Mouse (Mus musculus) MN1 (cell line): ENCODE data around the gene Lsp1.

Experiments used
- DNase-seq: peaks from one replicate; pipeline ENCODE4 v3.0.0-alpha.2; 2016; ENCODE audit warnings: low spot score

The Lsp1 gene

GRCm38 (mm10) chr7:142505942-142506341 is 45.3 kb downstream of the Lsp1 start:
- peak; percentile 21 for DNase-seq

DNA sequence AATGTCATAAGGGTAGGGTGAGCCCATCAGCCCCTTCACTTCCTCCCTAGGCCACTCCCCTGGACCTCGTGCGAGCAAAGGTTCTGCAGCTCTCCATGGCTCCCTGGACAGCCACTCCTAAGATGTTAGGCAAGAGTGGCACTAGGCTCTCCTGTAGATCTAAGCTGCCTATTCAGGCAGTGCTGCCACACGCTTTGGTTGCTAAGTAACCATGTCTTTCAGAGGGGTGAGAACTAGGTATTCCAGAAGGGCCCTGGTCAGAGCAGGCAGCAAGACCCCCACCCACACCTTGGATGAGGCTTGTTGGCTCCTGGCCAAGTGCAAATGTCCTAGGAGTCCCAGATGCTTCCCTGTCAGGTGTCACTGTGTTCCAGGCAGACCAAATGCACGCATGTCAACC is 45.9 kb downstream of the Lsp1 start:
- DNase-seq: peak; percentile 25

- no peak for DNase-seq
Measured at GRCm38 (mm10) chr7:142507453-142507852, 46.8 kb downstream of the Lsp1 start.

DNA sequence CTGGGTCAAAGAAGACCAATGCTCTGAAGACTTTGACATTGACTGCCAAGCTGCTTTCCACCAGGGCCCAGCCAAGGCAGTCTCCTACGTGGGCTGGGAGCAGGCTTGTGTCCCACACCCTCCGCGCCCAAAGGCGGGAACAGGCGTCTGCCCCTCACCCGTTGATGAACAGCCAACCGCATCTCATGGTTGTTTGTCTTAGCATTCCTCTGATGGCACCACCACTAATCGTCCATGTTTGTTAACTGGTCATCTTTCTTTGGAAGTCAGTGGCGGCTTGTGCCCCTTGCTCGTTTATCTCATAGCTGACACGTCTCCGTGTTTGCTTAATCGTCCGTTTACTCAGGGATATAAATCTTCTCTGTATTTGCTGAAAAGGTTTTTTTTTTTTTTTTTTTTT is 48.9 kb downstream of the Lsp1 start:
- no peak for DNase-seq

GRCm38 (mm10) chr7:142510021-142510777 is 49.6 kb downstream of the Lsp1 start:
- no peak for DNase-seq

DNA sequence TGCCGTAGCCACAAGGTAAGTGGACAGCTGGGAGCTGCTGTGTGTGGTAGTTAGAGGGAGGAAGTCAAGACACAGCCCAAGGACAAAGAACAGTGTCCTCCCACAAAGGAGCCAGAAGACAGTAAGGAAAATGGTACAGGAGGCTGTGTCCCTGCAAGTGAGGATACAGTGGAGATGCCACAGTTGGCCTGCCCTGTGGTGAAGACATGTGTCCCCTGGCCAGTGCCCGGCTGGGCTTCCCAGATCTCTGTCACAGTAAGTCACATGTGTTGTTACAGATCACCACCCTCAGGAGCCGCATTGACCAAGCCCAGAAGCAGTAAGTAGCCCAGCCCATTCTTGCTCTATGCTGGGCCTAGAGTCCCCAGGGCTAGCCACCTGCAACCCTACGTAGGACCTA is 53.4 kb downstream of the Lsp1 start:
- DNase-seq: no peak

GRCm38 (mm10) chr7:142516221-142516978 is 55.8 kb downstream of the Lsp1 start:
- no peak for DNase-seq

DNA sequence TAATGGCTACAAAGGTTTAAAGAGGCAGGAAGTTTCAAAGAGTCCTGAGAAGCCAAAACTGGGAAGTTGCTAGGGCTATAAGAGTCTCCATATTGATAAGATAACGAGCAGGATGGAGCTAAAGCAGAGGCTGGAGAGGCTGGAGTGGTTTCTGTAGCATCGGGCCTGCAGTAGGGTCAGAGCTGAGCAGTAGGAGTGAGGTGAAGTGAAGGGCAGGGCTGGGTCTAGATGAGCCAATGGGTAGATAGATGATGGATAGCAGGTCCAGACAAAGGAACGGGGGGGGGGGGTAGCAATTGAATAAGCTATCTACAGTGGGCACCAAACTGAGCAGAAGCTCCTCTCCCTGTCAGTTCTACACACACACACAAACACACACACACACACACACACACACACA is 56.9 kb downstream of the Lsp1 start:
- DNase-seq: no peak

DNA sequence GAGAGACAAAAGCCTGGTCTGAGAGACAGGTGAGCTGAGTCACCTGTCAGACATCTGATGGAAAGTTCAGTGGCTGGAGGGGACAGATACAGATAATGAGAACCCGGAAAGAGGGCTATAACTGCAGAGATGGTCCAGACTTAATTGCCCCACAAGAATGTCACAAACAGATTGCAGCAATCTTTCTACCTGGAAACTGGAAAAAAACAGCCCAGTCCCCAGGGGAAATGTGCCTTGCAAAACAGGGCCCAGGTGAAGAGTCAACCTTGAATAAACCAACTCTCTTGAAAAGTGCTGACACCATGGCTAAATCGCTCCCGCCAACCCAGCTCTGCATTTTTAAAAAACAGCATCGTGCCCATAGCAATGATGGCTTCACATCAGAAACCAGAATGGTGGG is 59.7 kb downstream of the Lsp1 start:
- DNase-seq: no peak

GRCm38 (mm10) chr7:142522352-142522751 is 61.7 kb downstream of the Lsp1 start:
- DNase-seq: no peak

GRCm38 (mm10) chr7:142523200-142523990 is 62.8 kb downstream of the Lsp1 start:
- no peak for DNase-seq

- no peak for DNase-seq
Measured at GRCm38 (mm10) chr7:142525342-142526178, 65.0 kb downstream of the Lsp1 start.

DNA sequence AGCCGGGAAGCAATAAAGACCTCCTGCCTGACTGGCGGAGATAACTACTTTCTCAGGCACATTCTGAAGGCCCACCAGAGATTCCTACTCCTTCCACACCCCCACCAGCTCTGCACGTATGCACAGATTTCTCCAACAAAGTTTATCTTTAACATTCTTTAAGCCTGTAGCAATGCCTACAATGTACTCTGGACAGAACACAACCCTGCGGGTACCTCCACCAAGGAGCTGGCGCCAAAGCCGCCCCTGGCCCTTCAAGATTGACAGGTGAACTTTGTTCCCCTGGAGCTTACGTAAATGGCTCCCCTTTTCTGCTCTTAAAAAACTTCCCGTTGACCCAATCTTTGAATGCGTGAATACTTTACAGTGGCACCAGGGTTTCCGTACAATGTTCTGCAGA is 68.7 kb downstream of the Lsp1 start:
- DNase-seq: no peak

- DNase-seq: no peak
Measured at GRCm38 (mm10) chr7:142531973-142532521, 71.4 kb downstream of the Lsp1 start.

DNA sequence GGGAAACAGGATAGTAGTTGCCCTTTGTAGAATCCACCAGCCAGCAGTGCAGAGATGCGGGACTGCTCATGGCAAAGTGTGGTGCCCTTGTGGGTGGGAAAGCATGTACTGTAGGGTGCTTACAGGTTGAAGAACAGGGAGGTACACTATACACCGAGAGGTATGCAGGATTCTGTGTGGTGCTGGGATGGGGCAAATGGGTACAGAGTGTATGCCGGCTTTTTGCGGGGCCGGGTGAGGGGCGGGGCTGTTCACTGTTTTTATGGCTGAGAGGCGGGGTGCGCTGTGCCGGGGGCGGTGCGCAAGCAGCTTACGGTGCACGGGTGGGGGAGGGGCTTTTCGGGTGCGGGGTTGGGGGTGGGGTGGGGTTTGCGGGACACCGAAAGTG is 72.1 kb downstream of the Lsp1 start, which contains the start of gene Mrpl23:
Mrpl23 (plus strand) TSS at position 16 of the 388 bp plus-strand sequence.
- no peak for DNase-seq

DNA sequence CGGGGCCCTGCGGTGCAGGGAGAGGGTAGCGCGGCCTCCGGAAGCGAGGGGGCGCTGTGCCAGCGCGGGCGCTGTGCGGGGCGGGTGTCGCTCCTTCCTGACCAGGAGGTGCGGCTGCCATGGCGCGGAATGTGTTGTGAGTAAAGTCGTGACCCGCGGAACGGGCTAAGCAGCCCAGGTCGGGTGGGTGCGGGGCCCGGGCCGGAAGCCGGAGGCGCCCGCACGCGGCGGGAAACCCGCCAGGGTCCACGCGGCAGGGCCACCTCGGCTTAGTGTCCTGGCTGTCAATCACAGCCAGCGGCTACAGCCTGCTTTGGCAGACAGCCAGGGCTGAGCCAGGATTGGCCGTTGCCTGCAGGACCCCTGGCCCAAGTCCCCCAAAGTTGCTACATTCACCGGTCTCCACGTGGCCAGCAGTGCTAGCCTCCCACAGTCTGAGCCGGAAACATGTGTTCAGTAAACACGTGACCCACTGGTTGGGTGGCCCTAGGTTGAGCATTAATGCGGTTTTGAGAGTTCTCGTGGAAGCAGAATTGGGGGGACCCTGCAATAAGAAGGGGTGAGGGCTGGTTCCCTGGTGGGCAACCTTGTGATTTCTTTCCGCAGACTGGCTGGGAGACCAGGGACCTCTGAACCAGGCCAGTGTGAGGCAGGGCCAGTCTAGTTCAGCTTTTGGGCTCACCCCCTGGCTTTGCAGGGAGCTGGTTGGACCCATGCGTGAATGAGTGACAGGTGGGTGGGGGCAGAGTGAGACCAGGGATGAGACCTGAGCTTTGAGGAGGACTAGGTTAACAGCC is 72.6 kb downstream of the Lsp1 start:
- DNase-seq: peak; percentile 86

GRCm38 (mm10) chr7:142535116-142535515 is 74.5 kb downstream of the Lsp1 start:
- DNase-seq: no peak

DNA sequence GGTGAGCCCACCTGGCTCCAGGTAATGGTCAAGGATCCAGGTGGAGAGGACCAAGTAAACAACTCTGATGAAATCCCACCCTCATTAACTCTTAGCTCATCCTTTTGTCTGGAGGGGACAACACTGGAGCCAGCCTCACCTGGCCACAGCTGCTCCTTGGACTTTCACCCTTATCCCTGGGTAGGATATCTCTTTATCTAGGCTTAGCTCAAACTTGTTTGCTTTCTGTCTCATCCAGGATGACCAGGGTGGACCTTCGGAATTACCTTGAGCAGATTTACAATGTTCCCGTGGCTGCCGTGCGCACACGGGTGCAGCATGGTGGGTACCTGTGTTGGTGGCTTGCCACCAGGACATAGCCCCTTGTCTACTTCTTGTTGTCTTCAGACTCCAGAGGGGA is 75.2 kb downstream of the Lsp1 start:
- DNase-seq: no peak

GRCm38 (mm10) chr7:142537181-142537580 is 76.6 kb downstream of the Lsp1 start:
- DNase-seq: no peak

DNA sequence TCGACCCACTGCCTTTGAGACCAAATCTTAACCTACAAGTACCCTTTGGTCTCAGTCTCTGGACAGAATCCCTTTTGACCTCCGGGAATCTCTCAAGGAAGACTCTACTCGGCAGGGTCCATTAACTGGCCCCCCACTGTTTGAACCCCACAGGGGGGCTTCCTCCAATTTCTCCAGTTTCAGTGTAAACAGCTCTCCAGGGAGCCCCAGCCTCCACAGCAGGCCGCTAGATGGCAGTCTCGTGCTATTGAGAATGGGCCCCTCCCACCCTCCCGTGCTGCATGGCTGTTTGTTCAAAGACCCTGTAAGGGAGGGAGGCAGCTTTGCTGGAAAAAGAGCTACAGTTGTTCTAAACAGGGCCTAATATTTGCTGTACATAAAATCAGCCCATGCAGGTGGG is 77.3 kb downstream of the Lsp1 start:
- DNase-seq: peak; percentile 63

DNA sequence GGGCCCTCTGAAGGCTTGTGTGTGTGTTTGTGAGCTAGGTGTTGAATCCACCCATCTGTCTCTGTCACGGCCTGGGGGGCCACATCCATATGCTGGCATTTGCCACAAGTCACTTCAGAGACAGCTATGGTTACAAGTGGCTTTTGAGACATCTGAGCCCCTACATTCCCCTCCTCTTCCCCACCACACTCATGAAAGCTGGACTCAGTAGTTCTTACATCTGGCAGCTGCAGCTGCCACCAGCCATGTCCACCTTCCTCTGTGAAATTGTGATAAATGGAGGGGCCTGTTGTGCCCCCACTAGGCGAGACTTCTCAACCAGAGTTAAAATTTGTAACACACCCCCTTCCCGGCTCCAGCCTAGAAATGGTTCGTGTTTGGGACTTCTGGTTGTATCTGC is 77.7 kb downstream of the Lsp1 start:
- DNase-seq: no peak
